Mouse (Mus musculus) liver, adult 2 months (tissue): ENCODE data around the gene Ccdc186.

Experiments
- CTCF ChIP-seq: fragments of 200-500 bp; IDR thresholded peaks from 2 replicates; pipeline ENCODE4 v1.5.1; 2011; ENCODE audit warnings: low read depth, low read length, control low read depth
- POLR2A ChIP-seq: fragments of 200-500 bp; IDR thresholded peaks from 2 replicates; pipeline ENCODE4 v1.6.1; 2011; ENCODE audit warnings: low read length, control low read depth; ENCODE audit not compliant: insufficient read depth; ENCODE audit errors: extremely low read depth

GRCm38 (mm10) chr19:56810641-56811146 is 11.3 kb downstream of the Ccdc186 start:
- TF ChIP-seq CTCF (no peak), POLR2A (no peak)
